8 mouse cellular contexts compared by ENCODE assay signal in genomic region chrX:53608122-53608813, GRCm38 (mm10). TPM values are rescaled to one million over a fixed set of nuclear protein-coding genes. Genes with fewer than 3 reads are reported as not detected.
DNase-seq lines count a peak whose midpoint lies in the region; ATAC-seq and TF ChIP-seq lines count a peak whose summit lies in the region.

No protein-coding gene starts in this region.

- H3K9ac ChIP-seq in lung, postnatal 0 days (replicated peaks; ENCODE audit: low read depth): 0 out of 2 replicates have a peak overlapping the region, but pooled peaks have one; percentile 19

- TF ChIP-seq POLR2A in lung, adult 2 months (IDR thresholded peaks at IDR 0.05; ENCODE audit: borderline replicate concordance, extremely low read depth, low read depth, low read length): no peak

- TF ChIP-seq EP300 in lung, postnatal 0 days (IDR thresholded peaks at IDR 0.05): no peak

- H3K4me1 ChIP-seq in lung, adult 2 months (ENCODE audit: control insufficient read depth, insufficient read depth, low read length): no peaks in the 10 kb centered on the region; the same call in 1 of the 2 replicates
- H3K4me1 ChIP-seq in lung, postnatal 0 days (ENCODE audit: insufficient read depth, low read depth, low read length): no peaks in the 10 kb centered on the region

- 0 out of 2 replicates have a peak overlapping the region, but pooled peaks have one; percentile 20 for H3K27ac ChIP-seq in lung, postnatal 0 days (ENCODE audit: low read length)

- H3K36me3 ChIP-seq in lung, postnatal 0 days (ENCODE audit: insufficient read depth, low read length): no peaks in the 10 kb centered on the region

- peak overlapping the region; percentile 91 for H3K4me3 ChIP-seq in lung, adult 2 months (replicated peaks; ENCODE audit: extremely low read depth, low read depth, low read length)
- peak overlapping the region; percentile 39 for H3K4me3 ChIP-seq in lung, postnatal 0 days (ENCODE audit: low read depth, low read length)

- TF ChIP-seq CTCF in lung, adult 2 months (IDR thresholded peaks at IDR 0.05; ENCODE audit: insufficient read depth, low read length): no peak
- TF ChIP-seq CTCF in lung, postnatal 0 days (IDR thresholded peaks at IDR 0.05): no peak

- peak; percentile 46; the same call in 1 of the 2 replicates for ATAC-seq in lung, postnatal 0 days

- peak overlapping the region; percentile 53 for H3K4me2 ChIP-seq in lung, postnatal 0 days (replicated peaks; ENCODE audit: low read depth, low read length)

- H3K27me3 ChIP-seq in lung, postnatal 0 days (replicated peaks; ENCODE audit: insufficient read depth, low read length): no peaks in the 10 kb centered on the region

- no peak for DNase-seq in lung, adult 2 months
- DNase-seq in lung, postnatal 25 days (ENCODE audit: low spot score): no peak
- peak; percentile 50 for DNase-seq in cerebellum, adult 11-12 months
- peak; percentile 2 to 6 for DNase-seq in frontal cortex, postnatal 25 days (ENCODE audit: low spot score in 2 of 2)
- DNase-seq in kidney, postnatal 25 days: peak; percentile 1 to 33
- peak; percentile 6 for DNase-seq in lung, postnatal 0 days (ENCODE audit: low spot score)
- DNase-seq in right cerebral cortex, postnatal 14 days: peak; percentile 11
- no peak for DNase-seq in natural killer cell, adult 2 months (ENCODE audit: low spot score in 2 of 2)

- H3K9me3 ChIP-seq in lung, postnatal 0 days (ENCODE audit: low read length): no peaks in the 10 kb centered on the region

- WGBS in lung, adult 2 months: 37% methylated on average over 18 of the region's 18 CpGs
- WGBS in lung, postnatal 0 days: 28% methylated on average over 13 of the region's 18 CpGs

RNA-seq across cellular contexts. Expression of gene Rtl8c, which starts 0.4 kb away (rescaled TPM):
- polyA plus RNA-seq in lung, adult 2 months (2012; rRNA removed): 31.2 and 31.9 TPM in 2 replicates
- polyA plus RNA-seq in lung, postnatal 0 days (2015; fragmentation: Nextera tagmentation; extraction: Ambion mirVana): 37.1 and 39.9 TPM in 2 replicates

RNA-seq across cellular contexts. Expression of gene Gm14597, which starts 0.5 kb away (rescaled TPM):
- polyA plus RNA-seq in lung, adult 2 months (2012; rRNA removed): not detected in 2 replicates
- not detected in 2 replicates for polyA plus RNA-seq in lung, postnatal 0 days (2015; fragmentation: Nextera tagmentation; extraction: Ambion mirVana)

RNA-seq across cellular contexts. Expression of gene Rtl8a, which starts 35.2 kb away (rescaled TPM):
- polyA plus RNA-seq in lung, adult 2 months (2012; rRNA removed): 410 and 432 TPM in 2 replicates
- 287 and 330 TPM in 2 replicates for polyA plus RNA-seq in lung, postnatal 0 days (2015; fragmentation: Nextera tagmentation; extraction: Ambion mirVana)

Comparison
In these comparisons a context has a peak if more than half of its experiments do, and no peak if none do; other contexts are left out.
1. DNase-seq: peak in cerebellum, adult 11-12 months (single experiment), frontal cortex, postnatal 25 days (2 of 2), kidney, postnatal 25 days (2 of 2), lung, postnatal 0 days (single experiment) and right cerebral cortex, postnatal 14 days (single experiment); none in lung, adult 2 months (single experiment), lung, postnatal 25 days (single experiment) and natural killer cell, adult 2 months (0 of 2).